Mouse (Mus musculus) erythroblast, embryonic 14.5 days (primary cell): ENCODE results near the gene Pabpc4. TPM values are rescaled to one million over a fixed set of nuclear protein-coding genes. Genes with fewer than 3 reads are reported as not detected.

Source experiments
- H3K27me3 ChIP-seq: 2 replicates; pipeline ENCODE4 v1.6.1; 2012; ENCODE audit warnings: inconsistent platforms; ENCODE audit not compliant: control insufficient read depth
- H3K36me3 ChIP-seq: 2 replicates; pipeline ENCODE4 v1.6.1; 2012; ENCODE audit warnings: mild to moderate bottlenecking, inconsistent platforms; ENCODE audit not compliant: control insufficient read depth
- H3K4me1 ChIP-seq: 2 replicates; pipeline ENCODE4 v1.6.1; 2012; ENCODE audit warnings: inconsistent platforms; ENCODE audit not compliant: control insufficient read depth
- H3K4me3 ChIP-seq: replicated peaks from 2 replicates; pipeline ENCODE3; 2012; ENCODE audit warnings: moderate library complexity, mild to moderate bottlenecking, inconsistent platforms
- H3K9me3 ChIP-seq: 2 replicates; pipeline ENCODE4 v1.6.1; 2012; ENCODE audit warnings: low read length, inconsistent platforms, mixed read lengths; ENCODE audit not compliant: control insufficient read depth
- GATA1 ChIP-seq: IDR thresholded peaks from 2 replicates; pipeline ENCODE4 v1.6.1; 2012; ENCODE audit warnings: low read length, inconsistent platforms, mixed read lengths
- TAL1 ChIP-seq: IDR thresholded peaks from 3 replicates; pipeline ENCODE4 v1.6.1; 2012; ENCODE audit warnings: low read length, inconsistent platforms, mixed read lengths
- polyA plus RNA-seq: library from polyadenylated mRNA; stranded (reverse); fragments of >175 nt; gene quantifications from 2 replicates; pipeline ENCODE4 v1.2.3, GENCODE M21; 2012

Pabpc4 gene
- polyA plus RNA-seq, 1 experiment: 693 TPM

- TF ChIP-seq GATA1 (no peak), TAL1 (no peak)
- Histone ChIP-seq H3K9me3 (no peaks in the 10 kb centered on the region), H3K27me3 (peaks cover 21% of the 10 kb centered on the region), H3K4me1 (no peaks in the 10 kb centered on the region), H3K4me3 (no peak overlapping the region), H3K36me3 (no peaks in the 10 kb centered on the region)
Observed at GRCm38 (mm10) chr4:123228270-123228669, 33.9 kb upstream of the Pabpc4 start.

DNA sequence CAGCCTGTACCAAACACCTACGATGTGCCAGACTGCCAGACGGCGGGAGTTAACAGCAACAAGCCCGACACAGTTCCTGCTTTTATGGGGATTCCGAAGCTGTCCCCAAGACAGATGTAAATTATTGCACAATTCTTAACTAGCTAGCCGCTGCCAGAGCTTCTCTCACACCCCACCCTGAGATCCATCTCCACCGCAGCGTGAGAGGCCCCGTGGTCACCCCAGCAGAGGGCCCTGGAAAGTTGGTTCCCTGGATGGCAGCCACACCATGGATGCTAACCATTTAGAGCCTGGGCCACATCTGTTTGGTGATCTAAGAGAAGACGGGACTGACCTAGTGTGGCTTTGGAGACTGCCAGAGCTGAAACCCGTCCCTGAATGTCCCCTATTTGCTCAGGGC, 33.0 kb upstream of the Pabpc4 start:
- TF ChIP-seq TAL1 (no peak), GATA1 (no peak)
- Histone ChIP-seq H3K4me1 (peaks cover 2% of the 10 kb centered on the region; the same call in 1 of the 2 replicates), H3K27me3 (peaks cover 30% of the 10 kb centered on the region), H3K9me3 (no peaks in the 10 kb centered on the region), H3K36me3 (no peaks in the 10 kb centered on the region), H3K4me3 (no peak overlapping the region)

DNA sequence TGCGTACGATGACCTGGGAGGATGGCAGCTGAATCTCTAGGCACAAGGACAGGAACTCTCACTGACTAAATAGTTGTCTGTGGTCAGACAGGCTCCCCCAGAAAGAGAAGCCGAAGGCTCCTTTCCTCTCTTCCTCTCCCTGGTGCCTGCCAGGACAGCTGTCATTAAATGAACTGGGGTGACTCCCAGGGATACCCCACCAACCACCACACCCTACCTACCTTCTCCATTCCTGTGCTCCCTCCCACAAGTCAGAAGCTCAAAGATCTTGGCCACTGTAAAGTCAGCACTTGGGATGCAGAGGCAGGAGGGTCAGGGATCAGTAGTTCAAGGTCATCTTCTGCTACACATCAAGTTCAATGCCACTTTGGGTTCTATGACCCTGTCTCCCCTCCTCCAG, 29.3 kb upstream of the Pabpc4 start:
- TF ChIP-seq TAL1: no peak
- no peak for TF ChIP-seq GATA1
- H3K4me3 ChIP-seq: no peak overlapping the region
- H3K9me3 ChIP-seq: no peaks in the 10 kb centered on the region
- H3K4me1 ChIP-seq: peaks cover 2% of the 10 kb centered on the region; the same call in 1 of the 2 replicates
- H3K27me3 ChIP-seq: peaks cover 63% of the 10 kb centered on the region
- H3K36me3 ChIP-seq: no peaks in the 10 kb centered on the region

- peak within 1 kb of the TSS; percentile 2 for H3K4me3 ChIP-seq
- H3K27me3 ChIP-seq: peaks cover 70% of the 10 kb centered on the region
- no peak for TF ChIP-seq GATA1
- TF ChIP-seq TAL1: no peak
Observed at GRCm38 (mm10) chr4:123233492-123234084, 28.6 kb upstream of the Pabpc4 start, which contains the start of gene Heyl. Heyl (plus strand) TSS chr4:123233556.

DNA sequence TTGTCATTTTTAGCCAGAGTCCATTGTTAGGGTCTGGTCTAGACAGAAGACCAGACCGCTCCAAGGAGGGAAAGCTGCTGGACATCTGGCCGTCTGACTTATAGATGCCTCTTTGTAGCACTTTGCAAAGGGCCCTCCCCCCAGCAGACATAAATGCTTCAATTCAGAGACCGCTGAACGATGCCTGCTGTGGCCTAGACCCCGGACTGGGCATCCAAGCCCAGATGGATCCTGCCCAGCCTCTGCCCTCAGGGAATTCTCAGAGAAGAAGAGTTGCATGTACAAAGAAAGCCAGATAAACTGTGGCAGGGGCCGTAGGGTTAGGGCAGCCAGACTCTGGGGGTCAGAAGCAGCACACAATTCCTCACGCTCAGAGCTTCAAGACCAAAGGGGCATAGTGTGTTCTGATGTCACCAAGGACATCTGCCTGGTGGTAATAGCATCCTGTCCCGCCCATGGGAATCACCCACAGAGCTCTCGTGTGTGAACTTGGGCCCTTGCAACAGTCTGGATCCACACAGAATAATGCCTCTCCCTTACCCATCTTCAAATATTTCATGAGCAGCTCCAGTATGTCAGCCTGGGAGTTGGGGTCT, 26.2 kb upstream of the Pabpc4 start:
- H3K27me3 ChIP-seq: peaks cover 87% of the 10 kb centered on the region
- no peaks in the 10 kb centered on the region; the same call in 1 of the 2 replicates for H3K9me3 ChIP-seq

More at GRCm38 (mm10) chr4:123233492-123234084, 28.6 kb upstream of the Pabpc4 start, which contains the start of gene Heyl:
- Histone ChIP-seq H3K36me3 (no peaks in the 10 kb centered on the region), H3K4me1 (peaks cover 2% of the 10 kb centered on the region; the same call in 1 of the 2 replicates), H3K9me3 (no peaks in the 10 kb centered on the region)

DNA sequence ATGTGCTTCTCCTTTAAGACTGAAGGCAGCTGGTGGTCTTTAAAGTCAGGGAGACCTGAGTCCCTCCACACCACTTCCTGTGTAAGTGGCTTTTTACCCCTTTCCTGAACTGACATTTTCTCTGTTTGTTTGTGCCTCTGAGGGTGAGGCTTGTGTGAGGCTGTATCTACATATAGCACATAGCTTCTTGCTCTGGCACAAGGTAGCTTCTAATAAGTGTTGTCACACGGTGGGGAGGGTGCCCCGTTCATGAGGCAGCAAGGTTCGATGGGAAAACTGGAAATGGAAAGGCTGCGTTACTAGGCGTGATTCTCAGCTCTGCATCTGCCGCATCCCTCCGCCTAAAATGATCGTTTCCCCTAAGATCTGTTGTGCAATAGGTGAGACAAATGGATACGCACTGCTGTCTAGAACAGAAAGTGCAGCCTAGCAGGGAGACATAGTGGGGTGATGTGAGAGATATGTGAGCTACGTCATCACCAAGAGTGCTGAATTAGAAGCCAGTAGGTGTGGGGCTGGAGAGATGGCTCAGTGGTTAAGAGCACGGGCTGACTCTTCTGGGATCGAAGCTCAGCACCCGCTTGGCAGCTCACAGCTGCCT, 25.6 kb upstream of the Pabpc4 start:
- no peak overlapping the region for H3K4me3 ChIP-seq
- H3K9me3 ChIP-seq: no peaks in the 10 kb centered on the region; the same call in 1 of the 2 replicates
- peaks cover 93% of the 10 kb centered on the region for H3K27me3 ChIP-seq
- peaks cover 2% of the 10 kb centered on the region; the same call in 1 of the 2 replicates for H3K4me1 ChIP-seq
- TF ChIP-seq GATA1: no peak
- no peak for TF ChIP-seq TAL1
- no peaks in the 10 kb centered on the region for H3K36me3 ChIP-seq

More for the DNA sequence above, 26.2 kb upstream of the Pabpc4 start:
- Histone ChIP-seq H3K4me1 (peaks cover 2% of the 10 kb centered on the region; the same call in 1 of the 2 replicates), H3K36me3 (no peaks in the 10 kb centered on the region), H3K4me3 (no peak overlapping the region)
- TF ChIP-seq GATA1 (no peak), TAL1 (no peak)

GRCm38 (mm10) chr4:123237386-123238266, 24.5 kb upstream of the Pabpc4 start:
- peaks cover 2% of the 10 kb centered on the region; the same call in 1 of the 2 replicates for H3K4me1 ChIP-seq
- H3K4me3 ChIP-seq: no peak overlapping the region
- no peaks in the 10 kb centered on the region for H3K36me3 ChIP-seq
- H3K27me3 ChIP-seq: peaks cover 85% of the 10 kb centered on the region
- no peak for TF ChIP-seq TAL1
- no peak for TF ChIP-seq GATA1
- no peaks in the 10 kb centered on the region; the same call in 1 of the 2 replicates for H3K9me3 ChIP-seq

- Histone ChIP-seq H3K4me1 (no peaks in the 10 kb centered on the region), H3K27me3 (peaks cover 70% of the 10 kb centered on the region), H3K9me3 (no peaks in the 10 kb centered on the region; the same call in 1 of the 2 replicates), H3K4me3 (no peak overlapping the region), H3K36me3 (no peaks in the 10 kb centered on the region)
- TF ChIP-seq GATA1 (no peak), TAL1 (no peak)
Observed at GRCm38 (mm10) chr4:123239361-123240203, 22.6 kb upstream of the Pabpc4 start.
